Mouse (Mus musculus) limb, embryonic 11.5 days (tissue): ENCODE results near the gene Olfr1450. TPM values are rescaled to one million over a fixed set of nuclear protein-coding genes. Genes with fewer than 3 reads are reported as not detected.

ENCODE experiments used
- polyA plus RNA-seq: library from polyadenylated mRNA; unstranded; fragments of >200 nt; fragmentation: Nextera tagmentation; extraction: Ambion mirVana; gene quantifications from 2 replicates; pipeline ENCODE4 v1.2.1, GENCODE M21; 2014

The Olfr1450 gene
- polyA plus RNA-seq, 1 experiment from 2014 or later, result not detected

Other genes with a start within 250 kb of the Olfr1450 start
- gene Cntf, start 184.6 kb upstream of the Olfr1450 start, polyA plus RNA-seq, result 0.64 and 1.2 TPM in 2 replicates
- gene Zfp91, start 154.1 kb upstream of the Olfr1450 start, polyA plus RNA-seq, result 10.4 and 10.8 TPM in 2 replicates
- gene Lpxn, start 154.1 kb upstream of the Olfr1450 start, polyA plus RNA-seq, result 0.58 and 1.4 TPM in 2 replicates
- gene Gm5244, start 103.6 kb upstream of the Olfr1450 start, polyA plus RNA-seq, result not detected in 2 replicates
- gene Olfr1444, start 93.0 kb upstream of the Olfr1450 start, polyA plus RNA-seq, result not detected in 2 replicates
- gene Olfr1445, start 66.4 kb upstream of the Olfr1450 start, polyA plus RNA-seq, result not detected in 2 replicates
- gene Olfr1446, start 56.7 kb upstream of the Olfr1450 start, polyA plus RNA-seq, result not detected in 2 replicates
- gene Olfr1447, start 46.5 kb upstream of the Olfr1450 start, polyA plus RNA-seq, result not detected in 2 replicates
- gene Olfr1448, start 25.8 kb upstream of the Olfr1450 start, polyA plus RNA-seq, result not detected in 2 replicates
- gene Olfr1449, start 19.4 kb upstream of the Olfr1450 start, polyA plus RNA-seq, result not detected in 2 replicates
- not detected in 2 replicates for gene Olfr1451, start 44.8 kb downstream of the Olfr1450 start, polyA plus RNA-seq
- not detected in 2 replicates for gene Olfr1453, start 78.1 kb downstream of the Olfr1450 start, polyA plus RNA-seq
- not detected in 2 replicates for gene Olfr1454, start 110.4 kb downstream of the Olfr1450 start, polyA plus RNA-seq
- gene Olfr1457, start 147.6 kb downstream of the Olfr1450 start, polyA plus RNA-seq, result not detected in 2 replicates
- not detected in 2 replicates for gene Olfr1458, start 156.5 kb downstream of the Olfr1450 start, polyA plus RNA-seq
- gene Olfr1459, start 199.3 kb downstream of the Olfr1450 start, polyA plus RNA-seq, result not detected in 2 replicates
- gene Olfr1461, start 212.7 kb downstream of the Olfr1450 start, polyA plus RNA-seq, result not detected in 2 replicates
- gene Olfr1462, start 235.5 kb downstream of the Olfr1450 start, polyA plus RNA-seq, result not detected in 2 replicates